Mouse (Mus musculus) lung, adult 2 months (tissue): Measurements from ENCODE around the gene Snapc1. TPM values are rescaled to one million over a fixed set of nuclear protein-coding genes. Genes with fewer than 3 reads are reported as not detected.

ENCODE experiments used
- DNase-seq: peaks from one replicate; pipeline ENCODE4 v3.0.0; 2022
- H3K4me1 ChIP-seq: fragments of 200-500 bp; 2 replicates; pipeline ENCODE4 v1.6.1; 2011; ENCODE audit warnings: low read length; ENCODE audit not compliant: control insufficient read depth, insufficient read depth
- H3K4me3 ChIP-seq: fragments of 200-500 bp; replicated peaks from 2 replicates; pipeline ENCODE3; 2011; ENCODE audit warnings: low read depth, mild to moderate bottlenecking, control low read depth, low read length; ENCODE audit errors: extremely low read depth
- CTCF ChIP-seq: fragments of 200-500 bp; IDR thresholded peaks from 2 replicates; pipeline ENCODE4 v1.5.1; 2011; ENCODE audit warnings: mild to moderate bottlenecking, low read length, control low read depth; ENCODE audit not compliant: insufficient read depth
- POLR2A ChIP-seq: fragments of 200-500 bp; IDR thresholded peaks from 2 replicates; pipeline ENCODE4 v1.6.1; 2011; ENCODE audit warnings: low read depth, mild to moderate bottlenecking, control low read depth, low read length, borderline replicate concordance; ENCODE audit errors: extremely low read depth
- WGBS: fragments of 180-500 bp; shearing (Covaris S2); methylation state at CpG from one replicate; pipeline ENCODE4 v1.1.7; 2018; 5-methylcytosine and 5-hydroxymethylcytosine counted together
- polyA plus RNA-seq: library from polyadenylated mRNA; depleted of rRNA; stranded (reverse); fragments of >200 nt; gene quantifications from 2 replicates; pipeline ENCODE4 v1.2.3, GENCODE M21; 2012; rRNA removed

Gene Snapc1
- 8.2 and 8.9 TPM in 2 replicates for polyA plus RNA-seq

DNA sequence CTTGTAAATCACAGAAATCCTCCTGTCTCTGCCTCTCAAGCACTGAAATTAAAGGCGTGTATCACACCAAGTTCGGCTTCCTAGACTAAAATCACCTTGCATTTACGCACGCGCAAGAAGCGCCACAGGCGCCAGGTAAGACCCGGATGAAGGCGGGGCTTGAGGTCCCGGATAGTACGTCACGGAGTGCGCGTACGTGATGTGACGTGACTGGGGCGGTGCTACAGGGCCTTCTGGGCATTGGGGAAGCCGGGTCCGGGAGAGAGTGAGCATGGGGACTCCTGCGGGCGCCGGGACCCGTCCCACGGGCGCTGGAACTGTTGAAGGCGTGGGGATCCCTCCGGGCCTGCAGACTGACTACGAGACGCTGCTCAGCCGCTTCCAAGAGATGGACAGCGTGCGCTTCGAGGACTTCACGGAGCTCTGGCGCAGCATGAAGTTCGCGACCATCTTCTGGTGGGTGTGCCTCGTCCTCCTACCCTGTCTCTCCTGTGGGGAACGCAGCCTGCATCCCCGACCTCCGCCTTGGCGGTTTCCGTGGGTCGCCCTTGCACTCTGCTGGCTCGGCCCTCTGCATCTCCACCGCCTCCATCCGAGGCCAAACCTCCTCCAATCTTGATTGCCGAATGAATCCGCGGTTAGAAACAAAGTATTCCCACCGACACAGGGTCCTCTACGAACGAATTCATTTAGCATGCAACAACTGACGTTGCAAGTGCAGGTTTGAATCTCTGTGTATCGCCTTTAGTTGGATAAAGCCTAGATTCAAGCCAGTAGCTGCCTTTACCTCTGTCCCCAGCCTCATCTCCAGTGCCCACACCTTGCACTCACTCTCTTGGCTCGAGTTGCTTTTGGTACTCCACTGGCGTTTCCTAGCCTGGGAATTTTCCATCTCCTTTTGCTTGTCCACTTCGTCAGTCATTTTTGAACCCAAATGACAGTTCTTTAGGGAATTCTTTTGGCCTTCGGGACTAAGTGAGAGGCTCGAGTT lies at the start of gene Snapc1:
Snapc1 (plus strand) TSS at position 191 of the 991 bp plus-strand sequence.
- DNase-seq, result peak; percentile 98
- H3K4me1 ChIP-seq, result peaks cover 4% of the 10 kb centered on the region; the same call in 1 of the 2 replicates
- peak within 1 kb of the TSS; percentile 73 for H3K4me3 ChIP-seq
- 1% methylated on average over 60 of the region's 60 CpGs for WGBS
- no peak for TF ChIP-seq CTCF
- TF ChIP-seq POLR2A, result peak; percentile 64; the same call in 1 of the 2 replicates

DNA sequence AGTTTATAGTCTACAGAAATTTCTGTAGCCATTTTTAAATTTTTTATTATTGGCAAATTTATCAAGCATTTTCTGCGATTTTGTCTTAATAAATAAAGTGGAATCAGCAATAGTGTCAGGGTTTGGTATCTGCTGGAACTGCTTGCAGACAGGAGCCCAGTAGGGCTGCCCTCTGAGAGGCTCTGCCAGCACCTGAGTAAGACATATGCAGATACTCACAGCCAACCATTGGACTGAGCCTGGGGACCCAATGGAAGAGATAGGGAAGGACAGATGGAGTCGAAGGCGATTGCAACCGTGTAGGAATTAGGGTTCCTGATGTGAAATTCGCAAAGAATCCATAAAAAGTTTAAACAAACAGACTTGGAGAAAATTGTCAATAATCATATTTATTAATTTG lies 45.8 kb upstream of the Snapc1 start:
- DNase-seq, result no peak
- Histone ChIP-seq H3K4me1 (no peaks in the 10 kb centered on the region), H3K4me3 (no peak overlapping the region)
- WGBS, result 93% methylated on average over 5 of the region's 5 CpGs
- TF ChIP-seq CTCF (no peak), POLR2A (no peak)

DNA sequence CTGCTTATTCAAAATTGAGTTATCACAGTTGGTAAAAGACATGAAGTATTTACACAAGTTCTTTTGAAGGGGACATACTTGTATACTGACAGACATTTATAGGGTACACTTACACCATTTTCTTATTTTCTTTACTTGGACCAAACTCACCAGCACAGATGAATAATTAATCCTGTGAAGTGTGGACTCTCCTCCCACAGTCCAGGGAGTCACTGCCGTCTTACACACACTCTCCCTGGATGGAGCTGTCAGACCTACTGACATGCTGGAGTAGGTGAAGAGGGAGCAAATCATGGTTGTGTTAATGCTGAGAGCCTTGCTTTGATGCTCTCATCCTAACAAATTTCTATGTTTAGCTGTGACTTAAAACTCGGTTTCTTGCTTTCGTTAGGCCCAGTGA lies 34.0 kb upstream of the Snapc1 start:
- DNase-seq, result no peak

DNA sequence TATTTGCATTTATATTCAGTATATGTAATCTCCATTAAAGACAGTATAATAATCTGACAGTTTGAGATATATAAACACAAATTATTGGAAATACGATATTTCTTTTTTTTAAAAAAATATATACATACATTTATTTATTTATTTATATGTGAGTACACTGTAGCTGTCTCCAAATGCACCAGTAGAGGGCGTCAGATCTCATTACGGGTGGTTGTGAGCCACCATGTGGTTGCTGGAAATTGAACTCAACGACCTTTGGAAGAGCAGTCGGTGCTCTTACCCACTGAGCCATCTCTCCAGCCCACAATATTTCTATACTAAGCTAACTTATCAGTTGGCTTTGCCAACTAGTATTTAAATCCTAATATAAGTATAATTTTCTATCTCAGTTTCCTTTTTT lies 33.0 kb upstream of the Snapc1 start:
- 54% methylated on average over 5 of the region's 5 CpGs for WGBS
- Histone ChIP-seq H3K4me1 (no peaks in the 10 kb centered on the region), H3K4me3 (no peak overlapping the region)
- TF ChIP-seq CTCF (peak; percentile 37; the same call in 1 of the 2 replicates), POLR2A (no peak)
- no peak for DNase-seq

More for the DNA sequence above, 34.0 kb upstream of the Snapc1 start:
- 79% methylated on average over 3 of the region's 3 CpGs for WGBS
- Histone ChIP-seq H3K4me3 (no peak overlapping the region), H3K4me1 (no peaks in the 10 kb centered on the region)
- no peak for TF ChIP-seq POLR2A
- TF ChIP-seq CTCF, result no peak

DNA sequence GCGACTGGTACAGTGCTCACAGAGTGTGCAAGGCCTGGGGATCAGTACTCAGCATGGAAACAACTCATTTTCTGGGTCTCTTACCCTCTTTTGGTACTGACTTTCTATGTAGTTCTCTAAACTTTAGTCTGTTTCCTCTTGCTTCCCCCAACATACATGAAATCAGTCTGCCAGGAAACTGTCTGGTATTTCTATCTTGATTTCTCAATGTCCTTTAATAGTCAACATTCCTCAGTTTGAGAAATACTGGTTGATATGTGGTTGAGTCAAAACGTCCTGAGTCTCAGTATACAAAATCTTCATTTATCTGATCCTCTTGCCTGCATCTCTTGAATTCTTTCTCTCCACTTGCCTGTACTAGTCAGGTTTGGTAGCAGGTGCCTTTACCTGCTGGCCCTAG lies 29.8 kb upstream of the Snapc1 start:
- no peak overlapping the region for H3K4me3 ChIP-seq
- no peak for DNase-seq
- H3K4me1 ChIP-seq, result no peaks in the 10 kb centered on the region
- TF ChIP-seq CTCF (no peak), POLR2A (no peak)
- WGBS, result 73% methylated on average over 2 of the region's 2 CpGs

DNA sequence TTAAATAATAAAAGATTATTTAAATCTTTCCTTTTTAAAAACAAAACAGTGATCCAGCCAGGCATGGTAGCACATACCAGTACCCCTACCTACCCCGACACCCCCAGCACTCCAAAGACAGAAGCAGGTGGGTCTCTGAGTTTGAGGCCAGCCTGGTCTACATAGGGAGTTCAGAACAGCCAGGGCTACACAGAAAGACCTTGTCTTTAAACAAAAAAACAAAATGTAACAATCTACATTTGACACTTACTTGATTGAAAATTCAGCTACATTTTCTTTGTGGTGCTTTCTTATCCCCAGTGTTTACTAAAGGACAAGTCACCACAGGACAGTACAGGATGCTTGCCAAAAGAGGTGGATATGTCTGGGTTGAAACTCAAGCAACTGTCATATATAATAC lies 26.9 kb upstream of the Snapc1 start, which contains the start of gene Gm49321:
Gm49321 (plus strand) TSS at position 301 of the 400 bp plus-strand sequence.
- WGBS, result 91% methylated on average over 1 of the region's 1 CpGs
- Histone ChIP-seq H3K4me1 (no peaks in the 10 kb centered on the region), H3K4me3 (no peak within 1 kb of the TSS)
- no peak for DNase-seq
- TF ChIP-seq POLR2A (no peak), CTCF (no peak)

DNA sequence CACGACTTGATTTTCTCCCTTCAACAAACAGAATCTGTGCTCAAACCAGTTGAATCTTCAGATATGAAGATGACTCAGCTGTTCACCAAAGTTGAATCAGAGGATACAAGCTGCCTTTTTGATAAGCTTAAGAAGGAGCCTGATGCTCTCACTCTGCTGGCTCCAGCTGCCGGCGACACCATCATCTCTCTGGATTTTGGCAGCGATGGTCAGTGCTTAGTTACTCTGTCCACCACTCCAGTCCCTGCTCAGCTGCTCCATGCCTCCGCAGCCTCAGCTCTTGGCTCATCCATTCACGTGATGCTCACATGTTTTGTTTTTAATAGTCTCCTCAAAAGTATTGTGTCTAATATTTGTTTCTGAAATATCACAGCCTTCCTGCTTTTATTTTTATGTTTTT lies 24.7 kb upstream of the Snapc1 start:
- no peak for DNase-seq
- TF ChIP-seq POLR2A, result no peak
- no peak for TF ChIP-seq CTCF
- WGBS, result 81% methylated on average over 6 of the region's 6 CpGs
- H3K4me3 ChIP-seq, result no peak overlapping the region
- no peaks in the 10 kb centered on the region for H3K4me1 ChIP-seq

DNA sequence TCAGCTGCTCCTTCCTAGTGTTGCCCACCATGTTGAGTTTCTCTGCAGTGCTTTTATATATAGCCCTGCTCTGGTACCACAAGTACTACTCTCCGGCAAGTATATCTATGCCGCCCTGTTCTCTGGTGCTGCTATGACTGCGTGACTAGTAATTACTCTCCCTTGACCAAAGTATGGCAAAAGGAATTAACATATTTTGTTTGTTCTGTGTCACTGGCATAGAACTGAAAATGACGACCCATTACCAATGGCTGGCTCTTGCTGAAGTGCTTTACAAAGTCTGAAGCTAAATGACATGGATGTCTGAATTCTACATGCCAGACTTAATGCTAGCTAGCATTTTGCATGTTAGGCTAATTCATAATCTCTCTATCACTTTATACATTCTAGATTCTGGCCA lies 15.9 kb upstream of the Snapc1 start:
- WGBS, result 92% methylated on average over 4 of the region's 4 CpGs
- DNase-seq, result no peak
- Histone ChIP-seq H3K4me3 (no peak overlapping the region), H3K4me1 (peaks cover 3% of the 10 kb centered on the region; the same call in 1 of the 2 replicates)
- no peak for TF ChIP-seq POLR2A
- TF ChIP-seq CTCF, result no peak

DNA sequence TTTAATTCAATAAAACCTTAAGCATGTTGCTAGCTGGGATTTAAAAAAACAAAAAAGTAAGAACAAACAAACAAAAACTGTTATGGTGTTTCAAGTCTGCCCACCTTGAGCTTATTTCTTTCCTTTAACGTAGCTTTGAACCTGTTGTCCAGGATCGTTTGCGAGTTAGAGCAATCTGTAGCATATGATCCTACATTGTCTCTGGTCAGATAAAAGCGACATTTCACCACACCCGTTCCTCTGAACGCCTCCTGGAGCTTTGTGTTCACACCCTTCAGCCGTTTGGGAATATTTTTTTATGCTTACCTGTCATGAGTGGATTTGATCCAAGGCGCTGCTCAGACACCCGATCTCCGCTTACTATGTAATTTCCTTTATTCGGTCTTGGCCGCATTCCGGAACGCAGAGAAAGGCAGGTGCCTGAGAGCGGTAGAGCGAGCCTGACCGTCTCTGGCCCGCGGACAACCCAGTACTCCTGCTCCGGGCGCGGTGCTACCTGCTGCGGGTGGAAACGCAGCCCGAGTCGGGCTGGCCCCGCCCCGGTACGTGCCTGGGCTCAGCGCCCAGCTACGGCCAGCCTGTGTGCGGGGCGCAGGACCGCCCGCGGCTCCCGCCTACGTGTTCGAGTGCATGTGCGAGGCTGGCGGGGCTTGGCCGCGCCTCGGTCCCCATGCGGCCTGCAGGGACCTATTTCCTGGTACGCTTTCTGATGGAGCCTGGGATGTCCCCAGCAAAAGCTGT lies 14.8 kb upstream of the Snapc1 start:
- Histone ChIP-seq H3K4me1 (peaks cover 3% of the 10 kb centered on the region; the same call in 1 of the 2 replicates), H3K4me3 (peak overlapping the region; percentile 28)
- TF ChIP-seq POLR2A (no peak), CTCF (no peak)
- DNase-seq, result peak; percentile 35
- WGBS, result 9% methylated on average over 46 of the region's 46 CpGs

DNA sequence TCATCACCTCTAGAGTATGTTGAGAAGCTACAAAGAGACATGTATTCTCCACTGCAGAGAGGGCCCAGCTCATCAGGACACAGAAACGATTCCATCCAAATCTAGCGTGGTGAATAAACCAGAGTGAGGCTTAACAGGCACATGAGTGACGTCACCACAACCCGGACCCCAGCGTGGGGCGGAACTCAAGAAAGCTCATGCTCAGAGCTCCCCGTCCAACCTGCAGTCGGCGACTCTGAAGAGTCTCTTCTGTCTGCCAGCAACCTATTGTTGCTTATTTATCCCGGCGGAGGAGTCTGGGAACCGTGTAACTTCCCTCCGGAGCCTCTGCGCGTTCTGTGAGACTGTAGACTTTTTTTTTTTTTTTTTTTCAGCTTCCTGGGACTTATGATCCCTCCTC lies 11.4 kb upstream of the Snapc1 start:
- no peak for DNase-seq
- TF ChIP-seq CTCF, result no peak
- no peak for TF ChIP-seq POLR2A
- H3K4me1 ChIP-seq, result peaks cover 3% of the 10 kb centered on the region; the same call in 1 of the 2 replicates
- no peak overlapping the region for H3K4me3 ChIP-seq
- WGBS, result 6% methylated on average over 15 of the region's 15 CpGs
